Mouse (Mus musculus): Measurements from ENCODE around the gene Uts2b.

GRCm38 (mm10) chr16:27390306-27390705 is 20.3 kb upstream of the Uts2b start:
- no peak for TF ChIP-seq POLR2A (IDR thresholded peaks at IDR 0.05; ENCODE audit: low read depth, low read length)
- no peak for TF ChIP-seq CTCF (conservative IDR thresholded peaks at IDR 0.05; ENCODE audit: insufficient read depth, insufficient read length, low read depth, low read length)
